Comparison of ENCODE assay signal across 18 mouse cellular contexts in genomic region chr13:25722595-25723525, GRCm38 (mm10).
DNase-seq lines count a peak whose midpoint lies in the region; ATAC-seq lines count a peak whose summit lies in the region.
"Had no signal": no experiment of that assay in that cellular context is flagged by ENCODE, and none has a peak within 500 bp of the region (broad histone marks: within the 10 kb centered on the region; RNA-seq: fewer than 3 reads in every experiment).

No protein-coding gene starts in this region.

- ATAC-seq in forebrain, embryonic 13.5 days = 0 out of 2 replicates have a peak, but pooled peaks have one; percentile 41
- no peak for ATAC-seq in forebrain, embryonic 12.5 days (ENCODE audit: low FRiP score)
- ATAC-seq in kidney, embryonic 14.5 days (ENCODE audit: low FRiP score, low TSS enrichment) = peak; percentile 43; the same call in 1 of the 2 replicates
- 0 out of 2 replicates have a peak, but pooled peaks have one; percentile 37 for ATAC-seq in hindbrain, embryonic 14.5 days (ENCODE audit: low FRiP score)
- ATAC-seq in midbrain, embryonic 16.5 days = peak; percentile 54; the same call in 1 of the 2 replicates

- no peaks in the 10 kb centered on the region for H3K36me3 ChIP-seq in forebrain, embryonic 13.5 days (ENCODE audit: poor library complexity, severe bottlenecking)
- no peaks in the 10 kb centered on the region for H3K36me3 ChIP-seq in forebrain, embryonic 12.5 days (replicated peaks)
- H3K36me3 ChIP-seq in kidney, embryonic 14.5 days (ENCODE audit: control insufficient read depth, insufficient read depth, low read length) = no peaks in the 10 kb centered on the region
- no peaks in the 10 kb centered on the region for H3K36me3 ChIP-seq in hindbrain, embryonic 14.5 days (replicated peaks; ENCODE audit: control insufficient read depth, insufficient read depth)
- no peaks in the 10 kb centered on the region for H3K36me3 ChIP-seq in midbrain, embryonic 16.5 days (ENCODE audit: control insufficient read depth, insufficient read depth, low read length)

- H3K4me3 ChIP-seq in forebrain, embryonic 13.5 days = no peak overlapping the region
- H3K4me3 ChIP-seq in forebrain, embryonic 12.5 days (replicated peaks) = no peak overlapping the region
- no peak overlapping the region for H3K4me3 ChIP-seq in kidney, embryonic 14.5 days (ENCODE audit: low read length)
- no peak overlapping the region for H3K4me3 ChIP-seq in hindbrain, embryonic 14.5 days (replicated peaks; ENCODE audit: low read length)
- H3K4me3 ChIP-seq in midbrain, embryonic 16.5 days (ENCODE audit: low read depth, low read length) = no peak overlapping the region
- H3K4me3 ChIP-seq: heart, adult 2 months had no signal

- 42% methylated on average over 4 of the region's 4 CpGs for WGBS in forebrain, embryonic 13.5 days
- WGBS in forebrain, embryonic 12.5 days = 47% methylated on average over 4 of the region's 4 CpGs
- 36% methylated on average over 4 of the region's 4 CpGs for WGBS in kidney, embryonic 14.5 days
- 37% methylated on average over 4 of the region's 4 CpGs for WGBS in hindbrain, embryonic 14.5 days
- WGBS in midbrain, embryonic 16.5 days = 30% methylated on average over 4 of the region's 4 CpGs

- H3K9me3 ChIP-seq in forebrain, embryonic 13.5 days (replicated peaks) = no peaks in the 10 kb centered on the region
- H3K9me3 ChIP-seq in forebrain, embryonic 12.5 days = no peaks in the 10 kb centered on the region
- no peaks in the 10 kb centered on the region for H3K9me3 ChIP-seq in kidney, embryonic 14.5 days (ENCODE audit: control insufficient read depth, low read length)
- H3K9me3 ChIP-seq in hindbrain, embryonic 14.5 days (ENCODE audit: control insufficient read depth, low read length) = no peaks in the 10 kb centered on the region
- no peaks in the 10 kb centered on the region for H3K9me3 ChIP-seq in midbrain, embryonic 16.5 days (replicated peaks; ENCODE audit: control insufficient read depth, low read length, poor library complexity, severe bottlenecking)

- no peaks in the 10 kb centered on the region for H3K27me3 ChIP-seq in forebrain, embryonic 13.5 days
- H3K27me3 ChIP-seq in forebrain, embryonic 12.5 days = no peaks in the 10 kb centered on the region
- H3K27me3 ChIP-seq in kidney, embryonic 14.5 days (ENCODE audit: control insufficient read depth, insufficient read depth, low read length) = no peaks in the 10 kb centered on the region
- no peaks in the 10 kb centered on the region for H3K27me3 ChIP-seq in hindbrain, embryonic 14.5 days (ENCODE audit: control insufficient read depth, insufficient read depth, low read length)
- no peaks in the 10 kb centered on the region for H3K27me3 ChIP-seq in midbrain, embryonic 16.5 days (ENCODE audit: control insufficient read depth, insufficient read depth, low read depth, low read length)
- H3K27me3 ChIP-seq: CH12.LX had no signal

- DNase-seq in kidney, postnatal 10 days = no peak
- DNase-seq in hindbrain, embryonic 14.5 days (ENCODE audit: low spot score) = peak; percentile 35
- no peak for DNase-seq in cerebellum, adult 8-10 months
- DNase-seq in urinary bladder, adult 2 months (ENCODE audit: low spot score) = no peak
- DNase-seq: adrenal gland, adult 8-10 months; cerebellum, adult 18-20 months; heart, adult 2 months; kidney, adult 2 months; layer of hippocampus, postnatal 36 days; lung, adult 2 months; lung, postnatal 4 days; thymus, postnatal 4 days had no signal

- H3K4me2 ChIP-seq in forebrain, embryonic 13.5 days = no peak overlapping the region
- no peak overlapping the region for H3K4me2 ChIP-seq in forebrain, embryonic 12.5 days
- no peak overlapping the region for H3K4me2 ChIP-seq in kidney, embryonic 14.5 days (replicated peaks; ENCODE audit: low read depth, low read length)
- H3K4me2 ChIP-seq in hindbrain, embryonic 14.5 days (replicated peaks) = no peak overlapping the region
- no peak overlapping the region for H3K4me2 ChIP-seq in midbrain, embryonic 16.5 days (ENCODE audit: low read length)
- H3K4me2 ChIP-seq: liver, embryonic 11.5 days had no signal

- peaks cover 6% of the 10 kb centered on the region; the same call in 1 of the 2 replicates for H3K4me1 ChIP-seq in forebrain, embryonic 13.5 days
- H3K4me1 ChIP-seq in forebrain, embryonic 12.5 days = peaks cover 10% of the 10 kb centered on the region
- H3K4me1 ChIP-seq in kidney, embryonic 14.5 days (ENCODE audit: control insufficient read depth, insufficient read depth, low read length) = no peaks in the 10 kb centered on the region
- peaks cover 13% of the 10 kb centered on the region; the same call in 1 of the 2 replicates for H3K4me1 ChIP-seq in hindbrain, embryonic 14.5 days (replicated peaks; ENCODE audit: control insufficient read depth, insufficient read depth, low read length)
- peaks cover 14% of the 10 kb centered on the region for H3K4me1 ChIP-seq in midbrain, embryonic 16.5 days (ENCODE audit: control insufficient read depth, insufficient read depth, low read length)

- no peak overlapping the region for H3K9ac ChIP-seq in forebrain, embryonic 13.5 days
- H3K9ac ChIP-seq in forebrain, embryonic 12.5 days = no peak overlapping the region
- no peak overlapping the region for H3K9ac ChIP-seq in kidney, embryonic 14.5 days (ENCODE audit: low read depth, low read length)
- no peak overlapping the region for H3K9ac ChIP-seq in hindbrain, embryonic 14.5 days
- no peak overlapping the region for H3K9ac ChIP-seq in midbrain, embryonic 16.5 days (ENCODE audit: low read depth, low read length)

- no peak overlapping the region for H3K27ac ChIP-seq in forebrain, embryonic 13.5 days
- no peak overlapping the region for H3K27ac ChIP-seq in forebrain, embryonic 12.5 days
- H3K27ac ChIP-seq in kidney, embryonic 14.5 days (ENCODE audit: low read depth, low read length) = no peak overlapping the region
- peak overlapping the region; percentile 79 for H3K27ac ChIP-seq in hindbrain, embryonic 14.5 days
- no peak overlapping the region; the same call in 1 of the 2 replicates for H3K27ac ChIP-seq in midbrain, embryonic 16.5 days (ENCODE audit: low read length)
- H3K27ac ChIP-seq: heart, adult 2 months had no signal
